Mouse (Mus musculus) urinary bladder, postnatal 14 days (tissue): ENCODE measurements around the gene Tbc1d8.

Experiments
- DNase-seq: peaks from one replicate; pipeline ENCODE4 v3.0.0; 2021; ENCODE audit warnings: low spot score

The Tbc1d8 gene

DNA sequence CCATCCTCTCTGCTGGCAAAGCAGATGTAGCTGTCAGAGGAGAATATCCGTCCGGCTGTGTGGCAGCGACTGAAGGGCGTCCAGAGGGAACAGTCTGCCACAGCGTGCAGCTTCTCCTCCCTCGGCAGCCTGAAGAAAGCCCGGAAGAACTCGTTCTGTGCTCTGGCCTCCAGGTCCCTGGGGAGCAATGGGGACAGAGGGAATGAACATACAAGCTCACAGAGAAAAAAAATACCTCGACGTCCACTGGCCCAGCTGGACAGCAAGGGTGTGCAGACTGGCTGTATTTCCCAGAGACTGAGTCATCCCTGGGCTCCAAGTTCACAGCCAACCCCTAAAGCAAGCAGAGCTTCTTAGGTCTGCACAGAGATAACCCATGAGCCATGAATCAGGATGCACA is 84.5 kb downstream of the Tbc1d8 start:
- DNase-seq, result no peak

DNA sequence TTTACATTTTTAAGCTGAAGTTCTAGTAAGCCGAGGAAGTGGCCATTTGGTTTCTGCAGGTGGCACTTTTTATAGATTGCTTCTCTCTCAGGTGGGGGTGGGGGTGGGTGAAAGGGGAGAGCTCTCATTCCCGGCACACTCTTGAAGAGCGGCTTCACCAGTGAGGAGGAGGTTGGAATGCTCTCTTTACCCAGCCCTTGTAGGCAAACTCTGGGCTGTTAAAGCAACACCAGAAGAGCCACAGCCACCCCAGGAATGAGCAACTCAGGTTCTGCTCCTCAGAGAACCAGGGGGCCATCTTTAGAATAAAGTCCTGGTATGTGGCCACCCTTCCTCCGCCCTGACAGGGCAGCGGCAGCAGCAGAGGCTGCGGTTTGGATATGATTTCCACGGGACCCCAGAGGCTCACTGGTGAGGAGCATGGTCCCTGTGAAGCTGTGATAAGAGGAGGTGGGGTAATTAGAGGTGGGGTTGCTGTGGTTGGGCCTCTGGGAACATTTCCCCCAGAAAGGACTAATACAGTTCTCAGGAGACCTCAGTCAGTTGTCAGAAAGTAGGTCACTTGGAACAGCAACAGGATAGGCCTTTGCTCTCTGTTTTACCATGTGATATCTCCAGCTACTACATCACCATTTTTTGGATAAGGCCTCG is 85.2 kb downstream of the Tbc1d8 start:
- DNase-seq, result no peak

DNA sequence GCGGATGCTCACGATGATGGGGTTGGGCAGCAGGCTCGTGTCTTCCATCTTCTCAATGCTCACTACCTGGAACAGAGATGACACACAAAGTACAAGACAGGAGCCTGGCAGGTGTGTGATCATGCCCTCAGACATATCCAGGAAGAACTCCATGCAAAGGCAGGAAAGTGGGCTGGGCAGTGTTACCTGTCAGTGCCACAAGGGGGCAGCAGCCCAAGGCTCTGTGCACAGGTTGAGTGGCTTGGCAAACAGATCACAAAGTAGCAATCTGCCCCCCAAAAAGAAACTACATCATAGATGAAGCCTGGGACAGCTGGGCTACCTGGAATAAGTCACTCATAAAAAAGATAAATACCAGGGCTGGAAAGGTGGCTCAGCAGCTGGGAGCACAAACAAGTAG is 86.4 kb downstream of the Tbc1d8 start:
- peak; percentile 80 for DNase-seq

- DNase-seq, result no peak
Observed at GRCm38 (mm10) chr1:39391652-39392051, 86.9 kb downstream of the Tbc1d8 start.

DNA sequence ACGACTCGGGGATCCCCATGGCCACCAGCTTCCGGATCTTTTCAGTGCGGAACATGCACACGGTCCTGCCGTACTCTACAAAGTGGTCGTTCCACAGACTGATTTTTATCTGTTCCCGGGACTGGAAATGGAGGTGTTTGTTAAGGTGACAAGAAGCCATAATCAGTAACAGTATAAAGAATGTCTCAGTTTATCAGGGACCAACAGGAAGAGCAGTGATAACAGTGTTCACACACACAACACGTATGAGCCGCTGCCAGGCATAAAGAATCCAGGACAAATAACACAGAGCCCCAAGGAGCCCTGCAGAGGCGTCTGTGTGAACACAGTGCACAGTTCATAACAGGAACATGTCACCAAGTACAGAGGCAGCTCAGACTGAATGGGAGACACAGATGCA is 89.2 kb downstream of the Tbc1d8 start:
- DNase-seq, result no peak

GRCm38 (mm10) chr1:39388163-39388562 is 90.4 kb downstream of the Tbc1d8 start:
- DNase-seq, result no peak

DNA sequence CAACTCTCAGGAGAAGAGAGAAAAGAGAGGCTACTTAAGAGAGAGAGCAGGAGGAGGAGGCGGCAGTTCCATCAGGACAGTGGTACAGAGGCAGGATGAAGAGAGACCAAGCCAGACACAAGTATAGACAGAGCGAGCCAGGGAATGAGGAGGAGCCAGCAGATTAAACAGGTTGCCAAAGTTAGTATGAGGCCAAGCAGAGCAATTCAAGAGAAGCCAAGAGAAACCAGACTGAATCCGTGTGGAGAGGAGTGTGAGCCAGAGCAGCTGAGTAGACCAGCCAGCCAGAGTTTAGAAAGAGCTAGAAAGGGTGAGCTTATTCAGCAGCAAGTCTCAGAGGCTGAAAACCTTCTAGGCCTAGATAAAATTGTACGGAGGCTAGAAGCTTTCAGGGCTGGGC is 91.1 kb downstream of the Tbc1d8 start:
- DNase-seq, result peak; percentile 26

DNA sequence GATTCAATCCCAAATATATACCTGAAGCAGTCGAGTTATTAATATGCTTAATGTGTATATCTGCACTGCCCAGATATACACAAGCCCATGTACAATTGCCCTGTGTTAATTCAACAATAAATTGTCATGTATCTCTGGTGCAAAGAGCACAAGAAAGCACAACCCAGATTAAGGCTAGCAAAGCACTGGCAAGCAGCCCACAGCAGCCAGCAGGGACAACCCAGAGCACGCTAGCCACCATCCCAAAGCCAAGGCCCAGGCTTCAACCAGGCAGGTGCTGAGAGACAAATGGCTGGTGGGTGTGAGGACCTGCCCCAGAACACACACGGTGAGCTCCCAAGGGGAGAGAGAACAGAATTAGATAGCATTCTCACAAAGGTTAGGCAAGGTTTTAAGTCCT is 92.1 kb downstream of the Tbc1d8 start:
- no peak for DNase-seq

DNA sequence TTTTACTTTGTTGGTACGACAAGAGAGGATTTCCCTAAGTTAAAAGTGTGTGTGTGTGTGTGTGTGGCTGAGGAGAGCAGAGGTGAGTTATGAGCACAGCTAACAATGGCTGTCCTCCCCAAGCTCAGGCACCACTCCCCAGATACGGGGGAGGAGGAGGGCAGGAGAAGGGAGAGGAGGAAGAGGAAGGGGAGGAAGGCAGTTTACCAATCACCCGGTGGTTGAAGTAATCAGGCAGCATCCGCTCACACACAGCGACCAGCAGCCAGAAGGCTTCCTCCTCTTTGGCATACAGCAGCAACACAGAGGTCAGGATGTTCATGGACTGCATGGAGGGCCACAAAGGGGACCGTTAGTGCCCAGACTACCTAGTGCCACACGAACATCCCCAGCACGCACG is 93.6 kb downstream of the Tbc1d8 start:
- DNase-seq, result no peak

- DNase-seq, result no peak
Observed at GRCm38 (mm10) chr1:39381017-39381416, 97.5 kb downstream of the Tbc1d8 start.

DNA sequence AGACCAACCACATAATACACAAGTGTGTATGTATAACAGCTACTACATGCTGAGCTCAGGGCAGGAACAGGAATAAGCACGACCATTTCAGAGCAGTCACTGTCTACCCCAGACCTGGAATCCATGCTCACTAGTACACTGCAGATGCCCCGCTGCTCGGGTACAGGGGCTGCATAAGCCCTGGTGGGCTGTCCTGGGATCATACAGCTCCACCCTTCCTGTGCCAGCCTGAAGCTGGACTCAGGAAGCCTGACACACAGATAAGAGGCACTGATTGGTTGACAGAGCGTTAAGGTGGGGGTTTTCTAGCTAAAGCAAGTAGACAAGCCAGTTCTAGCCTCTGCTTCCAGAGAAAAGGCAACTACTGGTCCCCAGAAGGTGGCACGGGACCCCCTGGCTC is 99.5 kb downstream of the Tbc1d8 start:
- no peak for DNase-seq

DNA sequence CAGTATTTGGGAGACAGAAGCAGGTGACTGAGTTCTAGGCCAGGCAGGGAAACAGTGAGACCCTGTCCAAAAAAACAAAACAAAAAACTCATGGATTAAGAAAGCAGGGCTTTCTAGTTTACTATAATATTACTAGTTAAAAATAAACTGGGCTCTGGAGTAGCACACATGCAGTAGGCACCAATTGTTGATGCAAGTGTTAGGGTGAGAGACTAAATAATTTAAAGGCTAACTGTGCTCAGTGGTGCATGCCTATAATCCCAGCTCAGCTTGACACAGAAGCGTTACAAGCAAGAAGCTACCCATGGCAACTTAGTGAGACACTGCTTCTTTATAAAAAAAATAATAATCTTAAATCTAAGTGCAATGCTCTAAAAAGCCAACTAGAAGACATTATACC is 100.0 kb downstream of the Tbc1d8 start:
- DNase-seq, result no peak

DNA sequence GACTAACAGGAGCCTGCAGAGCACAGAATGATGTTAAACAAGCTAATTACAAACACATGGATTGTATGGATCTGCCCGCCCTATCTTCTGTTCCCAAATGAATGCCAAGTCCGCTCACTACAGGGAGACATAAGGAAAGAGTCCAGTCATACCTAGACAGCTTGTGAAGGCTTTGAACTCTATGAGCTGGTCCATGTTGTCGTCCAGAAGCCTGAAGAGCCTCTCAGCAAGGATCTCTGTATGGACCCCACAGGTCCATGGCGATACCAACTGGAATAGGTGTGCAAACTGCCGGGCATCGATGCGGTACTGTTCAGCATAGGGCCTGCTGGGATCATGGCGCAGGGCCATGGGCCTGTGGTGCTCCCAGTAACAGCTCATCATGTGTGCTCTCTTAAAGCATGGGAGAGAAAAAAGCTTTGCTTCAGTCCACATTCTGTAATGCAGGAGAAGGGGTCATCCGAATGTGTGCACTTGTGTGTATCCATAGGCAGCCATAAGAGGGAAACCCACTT is 101.8 kb downstream of the Tbc1d8 start:
- no peak for DNase-seq

- no peak for DNase-seq
Observed at GRCm38 (mm10) chr1:39376121-39376520, 102.4 kb downstream of the Tbc1d8 start.

DNA sequence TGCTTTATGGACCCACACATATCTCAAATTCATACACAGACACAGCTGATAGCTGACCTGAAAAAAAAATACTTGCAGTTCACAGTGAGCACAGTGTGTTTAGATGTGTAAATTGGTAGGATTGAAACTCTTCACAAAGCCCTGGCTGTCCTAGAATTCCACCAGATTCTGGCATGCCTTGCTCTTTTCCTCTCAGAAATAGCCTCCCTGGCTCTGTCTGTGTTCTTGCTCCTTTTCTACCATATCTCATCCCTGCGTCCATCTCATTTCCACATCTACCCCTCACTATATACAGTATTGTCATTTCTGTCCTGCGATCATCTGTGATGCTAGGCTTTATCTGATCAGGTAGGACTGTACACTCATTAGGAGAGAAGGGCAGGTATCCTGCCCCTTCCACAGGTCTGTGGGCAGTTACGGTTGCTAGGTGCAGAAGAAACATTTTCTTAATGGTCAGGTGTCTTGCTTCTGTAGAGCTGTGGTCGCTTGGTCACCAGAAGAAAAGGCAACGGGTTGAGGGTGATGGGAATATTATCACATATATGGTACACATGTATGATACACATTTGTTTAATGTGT is 104.2 kb downstream of the Tbc1d8 start:
- no peak for DNase-seq

DNA sequence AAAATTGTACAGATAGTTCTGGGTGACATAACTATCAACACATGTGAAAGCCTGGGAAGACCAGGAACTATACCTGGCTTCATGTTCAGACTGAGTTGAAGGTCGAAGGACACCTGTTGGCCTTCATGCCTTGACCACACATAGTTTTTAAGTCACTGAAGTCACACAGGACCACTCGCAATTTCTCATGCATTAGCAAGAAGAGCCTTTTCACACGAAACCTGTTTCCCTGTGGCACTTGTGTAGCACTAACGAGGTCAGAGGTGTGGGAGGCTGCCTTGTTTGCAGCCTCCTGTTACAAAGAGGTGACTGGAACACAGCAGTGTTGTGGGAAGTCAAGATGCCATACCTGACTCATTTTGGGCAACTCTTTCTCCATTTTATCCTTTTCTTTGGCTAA is 105.2 kb downstream of the Tbc1d8 start:
- DNase-seq, result no peak

- no peak for DNase-seq
Observed at GRCm38 (mm10) chr1:39372220-39372843, 106.2 kb downstream of the Tbc1d8 start.

DNA sequence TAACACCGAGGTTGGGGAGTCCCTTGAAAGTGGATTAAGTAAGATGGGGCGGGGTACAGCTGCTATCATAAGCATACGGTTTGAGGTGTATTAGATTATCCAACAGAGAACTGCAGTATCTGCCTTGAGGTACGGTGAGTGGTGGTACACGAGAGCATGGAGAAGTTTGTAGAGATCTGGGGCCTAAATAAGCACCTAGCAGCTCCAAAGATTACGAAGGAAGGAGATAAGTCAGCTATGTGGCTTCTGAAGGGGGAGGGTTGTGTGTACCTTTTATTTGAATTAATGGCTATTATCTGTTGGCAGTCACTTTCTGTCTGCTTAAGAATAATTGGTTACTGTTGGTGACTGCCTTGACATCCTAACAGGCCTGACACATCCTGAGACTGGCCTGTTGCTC is 108.1 kb downstream of the Tbc1d8 start:
- no peak for DNase-seq

DNA sequence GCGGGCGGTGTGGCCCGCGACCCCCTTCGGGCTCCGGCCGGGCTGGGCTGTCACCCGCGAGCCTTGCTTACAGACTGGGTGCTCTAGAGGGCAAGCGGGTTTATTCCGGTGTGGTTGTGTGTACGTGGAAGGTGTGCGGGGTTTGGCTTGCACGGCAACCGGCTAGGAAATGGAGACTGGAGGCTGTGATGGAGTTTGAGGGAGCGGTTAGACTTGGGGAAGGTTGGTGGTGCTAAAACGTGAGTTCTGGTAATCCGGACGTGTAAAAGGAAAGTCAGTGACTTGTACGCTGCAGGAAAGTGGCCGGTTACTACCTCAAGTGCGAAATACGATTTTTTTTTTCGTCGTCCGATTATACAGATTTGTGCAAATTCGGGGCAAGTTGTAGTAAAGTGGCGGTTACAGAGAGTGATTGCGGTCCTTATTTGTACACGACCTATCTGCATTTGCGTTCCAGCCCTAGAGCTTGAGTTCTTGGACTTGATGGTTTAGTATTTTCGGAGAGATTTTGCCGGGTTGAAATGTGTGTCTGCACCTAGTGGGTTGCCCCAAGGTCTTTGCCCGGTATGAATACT is 110.2 kb downstream of the Tbc1d8 start:
- DNase-seq, result no peak

DNA sequence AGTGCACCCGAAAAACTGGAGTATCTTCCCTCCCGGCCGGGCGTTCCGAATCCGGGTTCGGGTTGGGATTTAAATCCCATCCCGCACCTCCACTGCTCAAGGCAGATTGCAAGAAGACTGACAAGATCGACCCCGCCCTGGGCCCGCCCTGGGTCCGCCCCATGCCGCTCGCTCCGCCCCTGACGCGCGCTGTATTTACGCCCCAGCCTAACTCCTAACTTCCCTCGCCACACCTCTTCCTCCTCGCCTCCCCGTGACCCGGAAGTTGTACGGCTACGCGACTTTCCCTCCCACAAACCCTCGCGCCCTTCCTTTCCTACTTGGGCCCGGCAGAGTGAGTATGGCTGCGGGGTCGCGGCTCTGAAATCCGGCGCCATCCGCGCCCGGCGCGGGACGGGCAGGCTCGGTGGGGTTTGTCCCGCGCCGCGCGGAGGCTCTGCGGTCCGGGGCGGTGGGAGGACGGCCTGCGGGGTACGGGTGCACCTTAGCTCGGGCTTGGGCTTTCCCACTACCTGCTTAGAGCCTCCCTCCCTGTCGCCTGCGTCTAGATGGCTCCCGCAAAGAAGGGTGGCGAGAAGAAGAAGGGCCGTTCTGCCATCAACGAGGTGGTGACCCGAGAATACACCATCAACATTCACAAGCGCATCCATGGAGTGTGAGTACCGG is 110.8 kb downstream of the Tbc1d8 start, which contains the start of gene Rpl31:
Rpl31 (plus strand) TSS at position 242 of the 666 bp plus-strand sequence.
- peak; percentile 98 for DNase-seq

DNA sequence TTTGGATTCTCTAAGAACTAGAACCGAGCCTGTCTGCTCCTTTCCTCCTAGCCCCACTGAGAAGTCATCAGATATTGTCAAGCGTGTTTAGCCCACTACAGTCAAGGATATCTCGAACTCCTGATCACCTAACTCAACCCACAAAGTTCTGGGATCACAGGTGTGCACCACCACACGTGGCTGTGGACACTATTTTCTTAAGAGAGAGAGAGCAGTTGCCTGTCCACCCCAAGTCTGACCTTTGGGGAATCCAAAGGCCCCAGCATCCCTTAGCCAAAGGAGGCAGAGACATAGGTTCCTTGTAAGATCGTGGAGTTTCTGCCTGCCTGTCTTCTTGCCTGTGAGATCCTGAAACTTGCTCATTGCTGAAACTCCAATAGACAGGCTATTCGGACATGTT is 111.5 kb downstream of the Tbc1d8 start:
- DNase-seq, result no peak

GRCm38 (mm10) chr1:39365562-39365961 is 113.0 kb downstream of the Tbc1d8 start:
- DNase-seq, result no peak

DNA sequence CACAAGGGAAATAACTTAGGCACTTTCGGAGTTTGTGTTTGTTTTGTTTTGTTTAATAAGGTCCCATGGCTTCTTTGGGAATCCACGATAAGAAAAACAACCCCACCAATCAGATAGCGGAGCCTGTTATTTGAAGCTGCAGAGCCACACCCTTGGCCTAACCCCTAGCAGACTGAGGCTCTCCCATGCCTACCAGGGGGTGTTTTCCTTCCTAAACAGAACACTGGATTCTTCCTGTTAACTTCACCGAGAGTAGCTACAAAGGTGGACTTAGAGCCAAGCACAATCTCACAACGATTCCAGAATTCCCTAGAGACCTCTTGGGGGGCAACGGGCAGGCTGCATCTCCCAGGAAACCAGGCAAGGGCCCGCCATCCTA is 116.1 kb downstream of the Tbc1d8 start:
- DNase-seq, result no peak
